Mouse (Mus musculus) left cerebral cortex, postnatal 10 days (tissue): Measurements from ENCODE around the gene Gm19668. TPM values are rescaled to one million over a fixed set of nuclear protein-coding genes. Genes with fewer than 3 reads are reported as not detected.
"Not testable (repeated sequence)": the region's sequence is repeated elsewhere in the genome, so short reads cannot be mapped to it uniquely, and the experiment has no call there.

Experiments
- DNase-seq, 2 experiments: peaks; one replicate each; pipeline ENCODE4 v3.0.0; 2021 to 2022; ENCODE audit warnings: low spot score in 2 of 2, mixed read lengths in 1 of 2; ENCODE audit errors: extremely low spot score in 1 of 2
- intact Hi-C: fragments of 180-260 bp; cut with DNase I; formaldehyde crosslinking; loops from one replicate; pipeline ENCODE4 v1.15.1; 2025
- total RNA-seq, 2 experiments: library from RNA; stranded (reverse); gene quantifications; 2 replicates each; pipeline ENCODE4 v1.2.3; 2021

Gm19668 gene
- total RNA-seq, 2 experiments from 2014 or later = not detected

GRCm38 (mm10) chr10:77776844-77777243 is 22.1 kb downstream of the Gm19668 start, which contains the start of gene Gm7138:
Gene Gm7138, minus strand, starts transcription at chr10:77776944.
- DNase-seq, intact Hi-C loops: not testable (repeated sequence)

DNA sequence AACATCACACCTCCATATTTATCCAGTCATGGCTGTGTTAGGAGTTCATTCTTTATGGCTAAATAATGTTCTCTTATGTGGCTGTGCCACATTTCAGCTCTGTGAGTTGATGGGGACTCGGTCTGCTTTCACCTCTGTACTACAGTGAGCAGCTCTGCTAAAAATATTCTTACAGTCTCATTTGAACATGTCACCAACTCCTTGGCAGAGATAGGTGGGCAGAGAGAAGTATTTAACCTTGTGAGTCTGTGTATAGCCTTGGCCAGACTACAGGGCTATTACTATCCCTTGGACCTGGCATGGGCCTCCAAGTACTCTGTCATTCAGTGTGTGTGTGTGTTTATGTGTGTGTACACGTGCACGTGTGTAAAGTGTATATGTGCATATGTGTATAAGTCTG is 26.8 kb downstream of the Gm19668 start:
- DNase-seq, intact Hi-C loops: not testable (repeated sequence)

- intact Hi-C loops, DNase-seq: not testable (repeated sequence)
Measured at GRCm38 (mm10) chr10:77771225-77771624, 27.7 kb downstream of the Gm19668 start, which contains the start of gene Gm3238. Gene Gm3238, minus strand, starts transcription at chr10:77771325.

DNA sequence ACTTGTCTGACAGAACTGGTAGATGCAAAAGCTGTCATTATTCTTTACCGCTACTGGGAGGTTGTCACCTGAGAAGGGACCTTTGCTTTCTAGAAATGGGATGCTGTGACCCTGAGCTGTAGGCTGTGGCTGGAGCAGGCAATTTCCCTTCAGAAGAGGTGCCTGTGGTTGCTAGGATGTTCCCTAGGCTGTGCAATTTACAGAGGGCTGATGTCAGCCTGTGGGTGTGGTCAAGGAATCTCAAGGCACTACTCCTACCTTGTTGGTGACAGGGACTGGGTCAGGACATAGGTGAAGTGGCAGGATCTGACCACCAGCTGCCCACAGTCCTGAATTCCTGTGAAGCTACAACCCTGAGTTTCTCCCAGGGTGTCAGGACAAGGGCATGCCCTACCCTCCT is 29.2 kb downstream of the Gm19668 start:
- no peak for DNase-seq
- intact Hi-C loops = no loop called here

DNA sequence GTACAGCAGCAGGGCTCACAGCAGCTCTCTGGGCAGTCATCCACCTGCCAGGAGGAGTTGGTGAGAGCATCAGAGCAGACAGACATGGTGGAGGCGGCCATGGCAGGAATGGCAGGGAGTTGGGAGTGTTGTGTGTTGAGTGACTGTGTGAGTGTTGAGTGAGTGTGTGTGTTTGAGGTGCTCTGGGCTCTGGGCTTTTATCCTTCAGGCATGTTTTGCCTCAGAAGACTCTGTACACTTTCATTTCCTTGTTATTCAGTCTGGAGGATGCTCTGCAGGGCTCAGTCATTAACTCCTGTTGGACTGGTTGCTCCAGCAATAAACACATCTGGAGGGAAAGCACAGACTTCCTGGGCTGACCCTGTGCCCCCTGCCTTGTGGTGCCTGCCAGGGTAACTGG is 39.4 kb downstream of the Gm19668 start, which contains the start of gene Gm3233:
TSS of gene Gm3233 (minus strand) at position 101 of the 400 bp plus-strand sequence.
- DNase-seq, intact Hi-C loops: not testable (repeated sequence)

DNA sequence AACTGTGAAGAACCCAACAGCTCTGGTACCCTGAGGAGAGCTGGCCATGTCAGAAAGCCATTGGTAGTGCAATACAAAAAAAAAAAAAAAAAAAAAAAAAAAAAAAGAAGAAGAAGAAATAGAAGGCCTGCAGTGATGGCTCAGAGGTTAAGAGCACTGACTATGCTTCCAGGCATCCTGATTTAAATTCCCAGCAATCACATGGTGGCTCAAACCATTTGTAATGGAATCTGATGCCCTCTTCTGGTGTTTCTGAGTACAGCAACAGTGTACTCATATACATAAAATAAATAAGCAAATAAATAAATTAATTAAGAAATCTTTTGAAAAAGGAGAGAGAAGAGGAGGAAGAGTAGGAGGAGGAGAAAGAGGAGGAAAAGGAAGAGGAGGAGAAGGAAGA is 45.5 kb downstream of the Gm19668 start:
- intact Hi-C loops = no loop called here
- no peak for DNase-seq

DNA sequence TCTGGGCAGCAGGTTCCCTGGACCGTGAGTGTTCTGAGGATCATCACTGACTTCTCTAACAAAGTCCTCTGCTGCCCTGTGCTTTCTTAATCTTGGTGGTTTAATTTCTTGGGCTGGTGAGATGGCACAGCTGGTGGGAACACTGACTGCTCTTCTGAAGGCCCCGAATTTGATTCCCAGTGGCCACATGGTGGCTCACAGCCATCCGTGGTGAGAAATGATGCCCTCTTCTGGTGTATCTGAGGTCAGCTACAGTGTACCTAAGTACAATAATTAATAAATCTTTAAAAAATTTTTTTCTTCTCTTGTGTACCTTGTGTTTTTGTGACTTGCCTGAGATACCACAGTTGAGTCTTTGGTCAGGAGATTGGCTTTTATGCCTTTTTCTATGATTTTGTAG is 46.6 kb downstream of the Gm19668 start:
- DNase-seq, intact Hi-C loops: not testable (repeated sequence)

GRCm38 (mm10) chr10:77751254-77751653 is 47.7 kb downstream of the Gm19668 start, which contains the start of gene Gm9736:
Gene Gm9736, minus strand, starts transcription at chr10:77751354.
- DNase-seq, intact Hi-C loops: not testable (repeated sequence)

DNA sequence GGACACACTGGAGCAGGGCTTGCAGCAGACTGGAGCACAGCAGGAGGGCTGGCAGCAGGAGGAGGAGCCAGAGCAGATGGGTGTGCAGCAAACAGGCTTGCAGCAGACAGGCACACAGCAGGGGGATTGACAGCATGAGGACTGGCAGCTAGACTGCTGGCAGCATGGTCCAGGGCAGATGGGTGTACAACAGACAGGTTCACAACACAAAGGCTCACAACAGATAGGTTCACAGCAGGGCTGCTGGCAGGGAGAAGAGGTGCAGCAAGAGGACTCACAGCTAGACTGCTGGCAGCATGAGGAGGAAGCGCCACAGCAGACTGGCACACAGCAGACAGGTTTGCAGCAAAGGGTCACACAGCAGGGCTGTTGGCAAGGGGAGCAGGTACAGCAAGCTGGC is 48.2 kb downstream of the Gm19668 start:
- intact Hi-C loops, DNase-seq: not testable (repeated sequence)

Other genes with a start within 250 kb of the Gm19668 start
- gene Pttg1ip, start 217.4 kb downstream of the Gm19668 start, total RNA-seq = 10 to 100 TPM; 59.2 to 66.9 TPM
- 100 to 1,000 TPM; 142 to 154 TPM for gene Sumo3, start 193.0 kb downstream of the Gm19668 start, total RNA-seq
- 10 to 100 TPM; 18.5 to 22.8 TPM for gene Gm49325, start 192.9 kb downstream of the Gm19668 start, total RNA-seq
- 10 to 100 TPM; 32.6 to 39.9 TPM for gene Ube2g2, start 176.9 kb downstream of the Gm19668 start, total RNA-seq
- gene Tspear, start 112.6 kb downstream of the Gm19668 start, total RNA-seq = under 1 TPM in 1 of 2 experiments, not detected in 1; 0.18 TPM
- not detected for gene Gm19402, start 108.4 kb downstream of the Gm19668 start, total RNA-seq
- gene Gm9508, start 101.9 kb downstream of the Gm19668 start, total RNA-seq = not detected
- not detected for gene Gm10272, start 92.5 kb downstream of the Gm19668 start, total RNA-seq
- not detected for gene Gm10024, start 87.7 kb downstream of the Gm19668 start, total RNA-seq
- not detected for gene Gm10142, start 83.3 kb downstream of the Gm19668 start, total RNA-seq
- not detected for gene Krtap12-1, start 78.5 kb downstream of the Gm19668 start, total RNA-seq
- not detected for gene Gm10100, start 72.6 kb downstream of the Gm19668 start, total RNA-seq
- not detected for gene Gm18596, start 56.5 kb downstream of the Gm19668 start, total RNA-seq
- not detected for gene Gm9736, start 47.8 kb downstream of the Gm19668 start, total RNA-seq
- gene Gm3233, start 39.5 kb downstream of the Gm19668 start, total RNA-seq = not detected
- not detected for gene Gm3238, start 27.8 kb downstream of the Gm19668 start, total RNA-seq
- gene Gm7138, start 22.2 kb downstream of the Gm19668 start, total RNA-seq = not detected
- gene Gm3250, start 16.6 kb downstream of the Gm19668 start, total RNA-seq = not detected
- not detected for gene Gm7137, start 10.9 kb downstream of the Gm19668 start, total RNA-seq
- not detected for gene Gm9639, start 4.1 kb downstream of the Gm19668 start, total RNA-seq
- not detected for gene Gm9507, start 12.7 kb upstream of the Gm19668 start, total RNA-seq
- not detected for gene Gm2696, start 15.5 kb upstream of the Gm19668 start, total RNA-seq
- gene Krtap10-4, start 28.0 kb upstream of the Gm19668 start, total RNA-seq = not detected
- gene Krtap10-10, start 36.8 kb upstream of the Gm19668 start, total RNA-seq = not detected
- gene Gm36176, start 47.7 kb upstream of the Gm19668 start, total RNA-seq = not detected
- not detected for gene Gm10318, start 53.7 kb upstream of the Gm19668 start, total RNA-seq
- gene Gm3285, start 62.8 kb upstream of the Gm19668 start, total RNA-seq = not detected
- gene Lrrc3, start 103.4 kb upstream of the Gm19668 start, total RNA-seq = 10 to 100 TPM; 31.7 to 33.5 TPM
- 10 to 100 TPM; 27.4 to 29.6 TPM for gene Trpm2, start 171.4 kb upstream of the Gm19668 start, total RNA-seq
- 10 to 100 TPM; 31.9 to 37.4 TPM for gene 1810043G02Rik, start 179.4 kb upstream of the Gm19668 start, total RNA-seq
- gene Pfkl, start 210.9 kb upstream of the Gm19668 start, total RNA-seq = 10 to 100 TPM; 82.7 to 90.8 TPM
- gene Dnmt3l, start 242.8 kb upstream of the Gm19668 start, total RNA-seq = under 1 TPM in 1 of 2 experiments, not detected in 1; 0.81 TPM
- under 1 TPM in 1 of 2 experiments, not detected in 1; 0.28 TPM for gene Aire, start 244.5 kb upstream of the Gm19668 start, total RNA-seq